Mouse (Mus musculus): Measurements from ENCODE around the gene Trim30d.

GRCm38 (mm10) chr7:104465065-104465744 is 42.4 kb downstream of the Trim30d start, which contains the start of gene Trim30a:
- peak; percentile 46; the same call in 1 of the 2 replicates for TF ChIP-seq POLR2A (IDR thresholded peaks at IDR 0.05; ENCODE audit: insufficient read depth, low read depth, low read length)
- peak; percentile 67 for TF ChIP-seq CTCF (IDR thresholded peaks at IDR 0.05)
- TF ChIP-seq EP300 (IDR thresholded peaks at IDR 0.05; ENCODE audit: insufficient read depth, low read depth, low read length), result no peak

Data from heart, adult 2 months (tissue).